Mouse (Mus musculus): Measurements from ENCODE around the gene Tmub2. TPM values are rescaled to one million over a fixed set of nuclear protein-coding genes. Genes with fewer than 3 reads are reported as not detected.

The Tmub2 gene
- polyA plus RNA-seq, 1 experiment from 2014 or later: 46.1 TPM

GRCm38 (mm10) chr11:102314321-102314720 lies 29.6 kb downstream of the Tmub2 start:
- Histone ChIP-seq H3K27ac (ENCODE audit: low read length) (no peak overlapping the region), H3K36me3 (ENCODE audit: insufficient read depth, low read length) (peaks cover 18% of the 10 kb centered on the region; the same call in 1 of the 2 replicates), H3K9me3 (ENCODE audit: low read length) (no peaks in the 10 kb centered on the region), H3K4me3 (ENCODE audit: low read depth, low read length) (no peak overlapping the region), H3K4me1 (ENCODE audit: insufficient read depth, low read depth, low read length) (peaks cover 6% of the 10 kb centered on the region), H3K4me2 (replicated peaks; ENCODE audit: low read depth, low read length) (no peak overlapping the region), H3K9ac (replicated peaks; ENCODE audit: low read depth) (no peak overlapping the region), H3K27me3 (replicated peaks; ENCODE audit: insufficient read depth, low read length) (no peaks in the 10 kb centered on the region)
- no peak for ATAC-seq
- WGBS: 82% methylated on average over 12 of the region's 12 CpGs
- no peak for DNase-seq (ENCODE audit: low spot score)
- TF ChIP-seq EP300 (IDR thresholded peaks at IDR 0.05) (no peak), CTCF (IDR thresholded peaks at IDR 0.05) (no peak)

- peak overlapping the region; percentile 99 for H3K4me3 ChIP-seq (ENCODE audit: low read depth, low read length)
- H3K36me3 ChIP-seq (ENCODE audit: insufficient read depth, low read length): peaks cover 18% of the 10 kb centered on the region; the same call in 1 of the 2 replicates
- peaks cover 3% of the 10 kb centered on the region; the same call in 1 of the 2 replicates for H3K4me1 ChIP-seq (ENCODE audit: insufficient read depth, low read depth, low read length)
- TF ChIP-seq EP300 (IDR thresholded peaks at IDR 0.05) (no peak), CTCF (IDR thresholded peaks at IDR 0.05) (no peak)
- peak overlapping the region; percentile 58; the same call in 1 of the 2 replicates for H3K27ac ChIP-seq (ENCODE audit: low read length)
- H3K9ac ChIP-seq (replicated peaks; ENCODE audit: low read depth): no peak overlapping the region
- H3K9me3 ChIP-seq (ENCODE audit: low read length): no peaks in the 10 kb centered on the region
- DNase-seq (ENCODE audit: low spot score) (no peak), ATAC-seq (no peak)
- 12% methylated on average over 14 of the region's 14 CpGs for WGBS
- H3K27me3 ChIP-seq (replicated peaks; ENCODE audit: insufficient read depth, low read length): no peaks in the 10 kb centered on the region
- peak overlapping the region; percentile 69 for H3K4me2 ChIP-seq (replicated peaks; ENCODE audit: low read depth, low read length)
These were observed 31.2 kb downstream of the Tmub2 start for GRCm38 (mm10) chr11:102315690-102316571.

- peak; percentile 43 for ATAC-seq
- peaks cover 3% of the 10 kb centered on the region; the same call in 1 of the 2 replicates for H3K4me1 ChIP-seq (ENCODE audit: insufficient read depth, low read depth, low read length)
- H3K4me3 ChIP-seq (ENCODE audit: low read depth, low read length): peak overlapping the region; percentile 99
- TF ChIP-seq CTCF (IDR thresholded peaks at IDR 0.05): peak; percentile 8
- TF ChIP-seq EP300 (IDR thresholded peaks at IDR 0.05): no peak
- H3K27ac ChIP-seq (ENCODE audit: low read length): peak overlapping the region; percentile 99
- DNase-seq (ENCODE audit: low spot score): peak; percentile 94
- H3K36me3 ChIP-seq (ENCODE audit: insufficient read depth, low read length): peaks cover 18% of the 10 kb centered on the region; the same call in 1 of the 2 replicates
- WGBS: 3% methylated on average over 16 of the region's 80 CpGs
- H3K9me3 ChIP-seq (ENCODE audit: low read length): no peaks in the 10 kb centered on the region
- H3K9ac ChIP-seq (replicated peaks; ENCODE audit: low read depth): peak overlapping the region; percentile 98
- peak overlapping the region; percentile 69 for H3K4me2 ChIP-seq (replicated peaks; ENCODE audit: low read depth, low read length)
- no peaks in the 10 kb centered on the region for H3K27me3 ChIP-seq (replicated peaks; ENCODE audit: insufficient read depth, low read length)
These were observed 32.0 kb downstream of the Tmub2 start for GRCm38 (mm10) chr11:102316572-102317297.

- H3K36me3 ChIP-seq (ENCODE audit: insufficient read depth, low read length): peaks cover 18% of the 10 kb centered on the region; the same call in 1 of the 2 replicates
- TF ChIP-seq EP300 (IDR thresholded peaks at IDR 0.05): no peak
- TF ChIP-seq CTCF (IDR thresholded peaks at IDR 0.05): peak; percentile 35
- H3K4me1 ChIP-seq (ENCODE audit: insufficient read depth, low read depth, low read length): peaks cover 3% of the 10 kb centered on the region; the same call in 1 of the 2 replicates
- no peaks in the 10 kb centered on the region for H3K9me3 ChIP-seq (ENCODE audit: low read length)
- H3K27me3 ChIP-seq (replicated peaks; ENCODE audit: insufficient read depth, low read length): no peaks in the 10 kb centered on the region
- ATAC-seq (peak; percentile 42), DNase-seq (ENCODE audit: low spot score) (peak; percentile 80)
- H3K4me3 ChIP-seq (ENCODE audit: low read depth, low read length): peak overlapping the region; percentile 99
- peak overlapping the region; percentile 99 for H3K27ac ChIP-seq (ENCODE audit: low read length)
- WGBS: 0% methylated on average over 28 of the region's 87 CpGs
- H3K9ac ChIP-seq (replicated peaks; ENCODE audit: low read depth): peak overlapping the region; percentile 98
- peak overlapping the region; percentile 69 for H3K4me2 ChIP-seq (replicated peaks; ENCODE audit: low read depth, low read length)
These were observed 32.7 kb downstream of the Tmub2 start for GRCm38 (mm10) chr11:102317298-102317900.

- Histone ChIP-seq H3K27ac (ENCODE audit: low read length) (peak overlapping the region; percentile 99), H3K9me3 (ENCODE audit: low read length) (no peaks in the 10 kb centered on the region), H3K4me3 (ENCODE audit: low read depth, low read length) (peak overlapping the region; percentile 99), H3K4me1 (ENCODE audit: insufficient read depth, low read depth, low read length) (peaks cover 3% of the 10 kb centered on the region; the same call in 1 of the 2 replicates), H3K4me2 (replicated peaks; ENCODE audit: low read depth, low read length) (peak overlapping the region; percentile 69), H3K9ac (replicated peaks; ENCODE audit: low read depth) (peak overlapping the region; percentile 98), H3K36me3 (ENCODE audit: insufficient read depth, low read length) (peaks cover 14% of the 10 kb centered on the region; the same call in 1 of the 2 replicates), H3K27me3 (replicated peaks; ENCODE audit: insufficient read depth, low read length) (no peaks in the 10 kb centered on the region)
- peak; percentile 94 for DNase-seq (ENCODE audit: low spot score)
- WGBS: 4% methylated on average over 48 of the region's 77 CpGs
- ATAC-seq: peak; percentile 63
- TF ChIP-seq CTCF (IDR thresholded peaks at IDR 0.05): no peak
- TF ChIP-seq EP300 (IDR thresholded peaks at IDR 0.05): no peak
These were observed 33.3 kb downstream of the Tmub2 start for GRCm38 (mm10) chr11:102317901-102318575.
